Comparison of ENCODE assay signal across 11 mouse cellular contexts in the genomic region with DNA sequence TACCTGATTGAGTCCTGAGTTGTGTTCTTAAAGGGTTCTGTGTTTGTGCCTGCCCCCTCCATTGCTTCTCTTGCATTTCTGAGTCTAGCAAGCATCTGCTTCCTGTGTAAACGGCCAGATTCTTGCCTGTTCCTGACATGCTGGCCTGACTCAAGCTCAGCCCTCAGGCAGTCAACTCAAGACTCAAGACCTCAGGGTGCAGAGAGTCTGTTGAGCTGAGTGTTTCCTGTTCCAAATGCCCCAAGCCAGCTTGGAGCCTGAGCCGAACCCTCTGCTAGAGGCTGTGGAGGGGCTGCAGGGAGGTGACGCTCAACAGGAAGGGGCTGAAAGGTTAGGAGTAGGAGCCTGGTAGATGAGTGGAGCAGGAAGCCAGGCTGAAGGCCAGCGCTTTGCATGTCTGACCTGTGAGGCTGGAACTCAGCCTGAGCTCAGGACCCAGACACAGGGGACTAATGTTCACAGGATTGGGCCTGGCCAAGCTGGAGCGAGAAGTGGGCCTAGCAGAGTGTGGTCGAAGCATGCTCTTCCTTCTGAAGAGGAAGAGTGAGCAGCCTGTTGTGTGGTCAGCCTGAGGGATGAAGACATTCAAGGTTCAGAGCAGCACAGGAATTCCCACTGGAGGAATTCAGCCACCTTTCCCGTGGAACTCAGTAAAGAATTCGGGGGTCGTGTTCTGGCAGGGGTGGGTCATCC. TPM values are rescaled to one million over a fixed set of nuclear protein-coding genes. Genes with fewer than 3 reads are reported as not detected.
DNase-seq lines count a peak whose midpoint lies in the region; ATAC-seq and TF ChIP-seq lines count a peak whose summit lies in the region.
"Had no signal": no experiment of that assay in that cellular context is flagged by ENCODE, and none has a peak within 500 bp of the region (broad histone marks: within the 10 kb centered on the region; RNA-seq: fewer than 3 reads in every experiment).

No protein-coding gene starts in this region.

- no peak overlapping the region for H3K4me2 ChIP-seq in liver, embryonic 12.5 days
- no peak overlapping the region for H3K4me2 ChIP-seq in embryonic facial prominence, embryonic 14.5 days (ENCODE audit: low read depth, low read length)
- H3K4me2 ChIP-seq in limb, embryonic 12.5 days: peak overlapping the region; percentile 15; the same call in 1 of the 2 replicates
- H3K4me2 ChIP-seq in midbrain, embryonic 11.5 days: no peak overlapping the region
- H3K4me2 ChIP-seq: embryonic facial prominence, embryonic 12.5 days; midbrain, embryonic 12.5 days; neural tube, embryonic 15.5 days had no signal

- H3K4me3 ChIP-seq in liver, embryonic 12.5 days: no peak overlapping the region
- H3K4me3 ChIP-seq in embryonic facial prominence, embryonic 14.5 days (ENCODE audit: low read depth, low read length): no peak overlapping the region
- no peak overlapping the region for H3K4me3 ChIP-seq in limb, embryonic 12.5 days (replicated peaks)
- no peak overlapping the region for H3K4me3 ChIP-seq in layer of hippocampus, adult 2 months
- H3K4me3 ChIP-seq in midbrain, embryonic 11.5 days (ENCODE audit: low read depth, low read length): no peak overlapping the region
- H3K4me3 ChIP-seq: embryonic facial prominence, embryonic 12.5 days; midbrain, embryonic 12.5 days; neural tube, embryonic 15.5 days had no signal

- DNase-seq in liver: no peak
- peak; percentile 11 for DNase-seq in embryonic facial prominence, embryonic 14.5 days (ENCODE audit: low spot score)
- peak; percentile 50 for DNase-seq in thymus, postnatal 14 days
- no peak for DNase-seq in layer of hippocampus, adult 2 months (ENCODE audit: low spot score in 2 of 2)
- no peak for DNase-seq in midbrain, embryonic 11.5 days (ENCODE audit: low spot score, missing footprints)
- DNase-seq: cerebellum, adult 11 months had no signal

- TF ChIP-seq CTCF in layer of hippocampus, adult 2 months (conservative IDR thresholded peaks at IDR 0.05): no peak

- 0 out of 2 replicates have a peak, but pooled peaks have one; percentile 21 for ATAC-seq in liver, embryonic 12.5 days
- no peak for ATAC-seq in embryonic facial prominence, embryonic 14.5 days (ENCODE audit: low read depth)
- ATAC-seq in limb, embryonic 12.5 days (ENCODE audit: insufficient number of reproducible peaks, insufficient read depth, low FRiP score, low TSS enrichment, low read depth): peak; percentile 28; the same call in 1 of the 2 replicates
- ATAC-seq in midbrain, embryonic 11.5 days (ENCODE audit: low FRiP score): no peak

- H3K36me3 ChIP-seq in liver, embryonic 12.5 days: no peaks in the 10 kb centered on the region
- no peaks in the 10 kb centered on the region for H3K36me3 ChIP-seq in embryonic facial prominence, embryonic 14.5 days (ENCODE audit: control insufficient read depth, insufficient read depth, low read length)
- H3K36me3 ChIP-seq in limb, embryonic 12.5 days: peaks cover 7% of the 10 kb centered on the region; the same call in 1 of the 2 replicates
- no peaks in the 10 kb centered on the region for H3K36me3 ChIP-seq in midbrain, embryonic 11.5 days (ENCODE audit: control insufficient read depth, insufficient read depth, low read length)
- H3K36me3 ChIP-seq: embryonic facial prominence, embryonic 12.5 days; neural tube, embryonic 15.5 days had no signal

- H3K9ac ChIP-seq in liver, embryonic 12.5 days: no peak overlapping the region
- H3K9ac ChIP-seq in embryonic facial prominence, embryonic 14.5 days (ENCODE audit: low read depth, low read length): no peak overlapping the region
- H3K9ac ChIP-seq in limb, embryonic 12.5 days (replicated peaks): 0 out of 2 replicates have a peak overlapping the region, but pooled peaks have one; percentile 12
- H3K9ac ChIP-seq in midbrain, embryonic 11.5 days (ENCODE audit: low read length): no peak overlapping the region
- H3K9ac ChIP-seq: embryonic facial prominence, embryonic 12.5 days; midbrain, embryonic 12.5 days; neural tube, embryonic 15.5 days had no signal

- no peaks in the 10 kb centered on the region for H3K27me3 ChIP-seq in liver, embryonic 12.5 days (replicated peaks)
- H3K27me3 ChIP-seq in embryonic facial prominence, embryonic 14.5 days (replicated peaks; ENCODE audit: control insufficient read depth, insufficient read depth, low read length): no peaks in the 10 kb centered on the region
- H3K27me3 ChIP-seq in limb, embryonic 12.5 days: no peaks in the 10 kb centered on the region
- no peaks in the 10 kb centered on the region for H3K27me3 ChIP-seq in midbrain, embryonic 11.5 days (ENCODE audit: control insufficient read depth, insufficient read depth, low read length)
- H3K27me3 ChIP-seq: midbrain, embryonic 12.5 days; neural tube, embryonic 15.5 days had no signal

- H3K9me3 ChIP-seq in liver, embryonic 12.5 days (replicated peaks): no peaks in the 10 kb centered on the region
- no peaks in the 10 kb centered on the region for H3K9me3 ChIP-seq in embryonic facial prominence, embryonic 14.5 days (ENCODE audit: control insufficient read depth, low read length)
- H3K9me3 ChIP-seq in limb, embryonic 12.5 days: no peaks in the 10 kb centered on the region
- no peaks in the 10 kb centered on the region for H3K9me3 ChIP-seq in midbrain, embryonic 11.5 days (ENCODE audit: control insufficient read depth, low read length)
- H3K9me3 ChIP-seq: embryonic facial prominence, embryonic 12.5 days; midbrain, embryonic 12.5 days; neural tube, embryonic 15.5 days had no signal

- peaks cover 11% of the 10 kb centered on the region; the same call in 1 of the 2 replicates for H3K4me1 ChIP-seq in liver, embryonic 12.5 days
- peaks cover 11% of the 10 kb centered on the region; the same call in 1 of the 2 replicates for H3K4me1 ChIP-seq in embryonic facial prominence, embryonic 14.5 days (ENCODE audit: control insufficient read depth, insufficient read depth, low read length)
- H3K4me1 ChIP-seq in limb, embryonic 12.5 days (replicated peaks): peaks cover 37% of the 10 kb centered on the region
- no peaks in the 10 kb centered on the region for H3K4me1 ChIP-seq in midbrain, embryonic 11.5 days (ENCODE audit: control insufficient read depth, insufficient read depth, low read length)
- H3K4me1 ChIP-seq: midbrain, embryonic 12.5 days had no signal

- H3K27ac ChIP-seq in liver, embryonic 12.5 days: no peak overlapping the region
- H3K27ac ChIP-seq in embryonic facial prominence, embryonic 14.5 days (replicated peaks; ENCODE audit: low read depth, low read length): no peak overlapping the region
- H3K27ac ChIP-seq in limb, embryonic 12.5 days: peak overlapping the region; percentile 77
- no peak overlapping the region for H3K27ac ChIP-seq in layer of hippocampus, adult 2 months
- no peak overlapping the region for H3K27ac ChIP-seq in midbrain, embryonic 11.5 days (ENCODE audit: low read depth, low read length)
- H3K27ac ChIP-seq: embryonic facial prominence, embryonic 12.5 days; midbrain, embryonic 12.5 days; neural tube, embryonic 15.5 days had no signal

- 46% methylated on average over 9 of the region's 9 CpGs for WGBS in liver, embryonic 12.5 days (ENCODE audit: insufficient replicate concordance)
- 47% methylated on average over 9 of the region's 9 CpGs for WGBS in embryonic facial prominence, embryonic 14.5 days
- 54% methylated on average over 9 of the region's 9 CpGs for WGBS in limb, embryonic 12.5 days
- WGBS in midbrain, embryonic 11.5 days: 80% methylated on average over 9 of the region's 9 CpGs

RNA-seq across cellular contexts. Expression of a gene that starts 19.7 kb away (rescaled TPM):
- polyA plus RNA-seq in liver, embryonic 12.5 days (2016; fragmentation: Nextera tagmentation; extraction: Ambion mirVana): 21.6 and 22.8 TPM in 2 replicates
- polyA plus RNA-seq in embryonic facial prominence, embryonic 14.5 days (2014; fragmentation: Nextera tagmentation; extraction: Ambion mirVana): 35.9 and 36.9 TPM in 2 replicates
- 46.5 and 50.4 TPM in 2 replicates for polyA plus RNA-seq in limb, embryonic 12.5 days (2016; fragmentation: Nextera tagmentation; extraction: Ambion mirVana)
- 10 to 100 TPM; 37.1 TPM for total RNA-seq in layer of hippocampus, adult 2 months (2021)
- 46.9 and 48.1 TPM in 2 replicates for polyA plus RNA-seq in midbrain, embryonic 11.5 days (2014; fragmentation: Nextera tagmentation; extraction: Ambion mirVana)

RNA-seq across cellular contexts. Expression of a gene that starts 24.5 kb away (rescaled TPM):
- polyA plus RNA-seq in liver, embryonic 12.5 days (2016; fragmentation: Nextera tagmentation; extraction: Ambion mirVana): 20.9 and 22.2 TPM in 2 replicates
- 22.5 and 23.6 TPM in 2 replicates for polyA plus RNA-seq in embryonic facial prominence, embryonic 14.5 days (2014; fragmentation: Nextera tagmentation; extraction: Ambion mirVana)
- 20.6 and 21.6 TPM in 2 replicates for polyA plus RNA-seq in limb, embryonic 12.5 days (2016; fragmentation: Nextera tagmentation; extraction: Ambion mirVana)
- 10 to 100 TPM; 22.7 to 26.5 TPM for total RNA-seq in layer of hippocampus, adult 2 months (2021)
- 17.8 and 20.3 TPM in 2 replicates for polyA plus RNA-seq in midbrain, embryonic 11.5 days (2014; fragmentation: Nextera tagmentation; extraction: Ambion mirVana)

Comparison
In these comparisons a context has a peak if more than half of its experiments do, and no peak if none do; other contexts are left out.
1. ATAC-seq: peak in liver, embryonic 12.5 days (single experiment) and limb, embryonic 12.5 days (single experiment); none in embryonic facial prominence, embryonic 14.5 days (single experiment) and midbrain, embryonic 11.5 days (single experiment).
2. DNase-seq: peak in embryonic facial prominence, embryonic 14.5 days (single experiment) and thymus, postnatal 14 days (single experiment); none in liver (single experiment), layer of hippocampus, adult 2 months (0 of 2) and midbrain, embryonic 11.5 days (single experiment).